Mouse (Mus musculus) lung, postnatal 14 days (tissue): ENCODE results near the gene Nr2e3.
"Not testable (repeated sequence)": the region's sequence is repeated elsewhere in the genome, so short reads cannot be mapped to it uniquely, and the experiment has no call there.

ENCODE experiments used
- DNase-seq: peaks from one replicate; pipeline ENCODE4 v3.0.0; 2021

Nr2e3 gene

GRCm38 (mm10) chr9:59949511-59949910 is 10.9 kb downstream of the Nr2e3 start:
- no peak for DNase-seq

GRCm38 (mm10) chr9:59948691-59949250 is 11.7 kb downstream of the Nr2e3 start:
- no peak for DNase-seq

GRCm38 (mm10) chr9:59948226-59948625 is 12.2 kb downstream of the Nr2e3 start:
- DNase-seq = no peak

DNA sequence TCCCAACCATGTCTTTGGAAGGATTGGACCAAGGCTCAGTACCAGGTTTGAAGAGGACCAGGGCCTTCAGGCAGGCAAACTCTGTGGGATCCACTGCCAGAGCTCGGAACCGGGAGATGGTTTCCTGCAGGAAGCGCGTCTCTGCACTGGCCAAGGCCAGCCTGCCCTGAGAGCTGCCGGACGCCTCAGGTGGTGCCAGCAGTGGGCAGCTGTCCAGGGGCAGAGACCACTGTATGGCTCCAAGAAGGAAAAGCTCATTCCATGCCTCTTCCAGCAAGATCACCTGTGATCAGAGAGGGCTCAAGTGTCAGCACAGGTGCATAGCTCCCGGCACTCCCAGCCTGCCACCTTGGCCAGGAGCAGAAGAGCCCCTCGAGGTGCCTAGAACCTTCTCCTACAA is 13.2 kb downstream of the Nr2e3 start:
- DNase-seq = no peak

GRCm38 (mm10) chr9:59945241-59945640 is 15.2 kb downstream of the Nr2e3 start:
- DNase-seq = no peak

DNA sequence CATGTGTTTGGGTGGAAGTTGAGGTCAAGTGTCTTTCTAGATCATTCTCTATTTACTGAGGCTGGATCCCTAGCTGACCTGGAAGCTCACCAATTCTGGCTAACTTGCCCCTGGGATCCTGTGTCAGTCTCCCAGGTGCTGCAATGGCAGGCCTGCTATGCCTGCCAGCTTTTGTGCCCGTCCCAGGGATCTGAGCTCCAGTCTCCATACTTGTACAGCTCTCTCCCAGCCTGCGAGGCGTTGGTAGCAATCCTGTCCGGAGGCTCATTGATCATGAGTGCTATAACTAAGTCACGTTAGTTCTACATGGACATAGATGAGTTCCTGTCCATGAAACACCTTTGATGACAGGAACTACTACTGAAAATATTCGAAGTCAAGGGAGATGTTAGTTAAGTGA is 16.6 kb downstream of the Nr2e3 start:
- DNase-seq = no peak

GRCm38 (mm10) chr9:59942501-59943085 is 17.9 kb downstream of the Nr2e3 start:
- DNase-seq = no peak

DNA sequence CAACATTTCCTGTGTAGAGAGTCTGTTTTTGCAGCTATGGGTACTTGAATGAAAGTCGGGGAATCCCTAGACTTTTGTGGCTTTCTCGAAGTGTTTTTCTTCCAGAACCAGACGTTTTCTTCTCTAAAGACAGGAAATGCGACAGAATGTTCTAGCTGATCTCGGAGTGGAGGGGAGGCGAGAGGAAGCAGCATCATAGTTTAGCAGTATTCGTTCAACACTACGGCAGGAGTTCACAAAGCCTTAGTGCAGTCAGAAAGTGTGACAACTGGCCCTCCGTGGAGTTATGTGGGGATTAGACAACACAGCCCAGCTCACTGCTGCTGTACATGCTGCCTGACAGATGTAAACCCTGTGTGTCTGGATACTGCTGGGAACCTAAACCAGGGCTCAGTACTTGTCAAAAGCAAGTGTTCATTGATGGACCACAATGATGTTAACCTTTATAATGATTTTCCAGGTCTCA is 18.5 kb downstream of the Nr2e3 start:
- no peak for DNase-seq

DNA sequence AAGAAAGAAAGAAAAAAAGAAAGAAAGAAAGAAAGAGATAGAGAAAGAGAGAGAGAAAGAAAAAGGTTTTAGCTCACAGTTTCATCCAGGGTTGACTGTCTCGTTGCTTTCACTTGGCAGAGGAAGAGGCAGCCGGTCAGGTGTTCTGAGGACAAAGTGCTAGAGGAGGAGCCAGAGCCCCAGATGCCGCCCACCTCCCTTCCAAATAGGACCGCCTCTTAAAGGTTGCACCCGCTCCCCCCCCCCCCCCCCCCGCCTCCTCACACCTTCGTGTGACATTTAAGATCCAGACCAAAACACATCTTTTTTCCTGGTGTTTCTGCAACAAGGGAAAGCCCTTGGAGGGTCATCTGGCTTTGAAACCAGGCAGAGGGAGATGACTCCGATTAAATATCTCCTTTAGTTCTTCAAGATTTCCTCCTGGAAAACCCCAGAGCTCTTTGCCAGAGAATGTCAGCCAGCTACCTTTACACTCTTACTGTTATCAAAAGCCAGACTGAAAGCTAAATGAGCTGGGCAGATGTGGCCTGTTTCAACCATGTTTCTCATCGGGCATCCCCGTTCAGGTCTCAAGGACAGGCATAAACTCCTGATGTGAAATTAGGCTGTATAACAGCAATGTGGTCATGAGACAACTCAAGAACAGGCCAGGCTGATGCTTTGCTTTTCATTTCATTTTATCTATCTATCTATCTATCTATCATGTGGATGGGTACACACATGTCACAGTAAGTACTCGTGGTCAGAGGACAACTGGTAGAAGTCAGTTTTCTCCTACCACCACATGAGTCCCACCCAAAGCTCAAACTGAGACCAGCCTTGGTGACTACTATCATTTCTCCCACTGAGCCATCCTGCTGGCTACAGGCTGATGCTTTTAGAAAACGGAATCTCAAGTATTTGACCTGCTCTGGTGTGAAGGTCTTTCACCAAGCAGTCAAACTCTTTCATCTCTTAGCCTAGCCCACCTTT is 19.3 kb downstream of the Nr2e3 start:
- no peak for DNase-seq

DNA sequence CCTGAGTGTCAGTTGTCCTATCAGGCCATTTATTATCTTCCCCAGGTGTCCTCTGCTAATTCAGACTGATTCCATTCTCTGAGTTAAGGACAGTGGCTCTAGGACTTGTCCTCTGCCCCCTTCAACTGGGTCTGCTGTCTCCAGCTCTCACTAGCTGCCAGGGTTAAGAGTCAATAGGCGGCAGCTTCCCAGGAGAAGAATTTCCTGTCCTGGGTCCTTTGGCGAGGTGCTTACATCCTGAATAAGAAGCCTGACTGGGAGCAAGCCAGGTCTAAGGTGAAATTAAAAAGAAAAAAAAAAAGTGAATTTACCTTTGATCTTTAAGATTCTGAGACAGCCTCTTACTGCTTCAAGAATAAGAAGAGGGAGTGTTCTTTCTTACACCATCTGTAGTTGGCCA is 20.8 kb downstream of the Nr2e3 start:
- no peak for DNase-seq

GRCm38 (mm10) chr9:59938529-59938928 is 21.9 kb downstream of the Nr2e3 start:
- no peak for DNase-seq

- not testable (repeated sequence) for DNase-seq
Measured at GRCm38 (mm10) chr9:59935866-59936265, 24.6 kb downstream of the Nr2e3 start.

DNA sequence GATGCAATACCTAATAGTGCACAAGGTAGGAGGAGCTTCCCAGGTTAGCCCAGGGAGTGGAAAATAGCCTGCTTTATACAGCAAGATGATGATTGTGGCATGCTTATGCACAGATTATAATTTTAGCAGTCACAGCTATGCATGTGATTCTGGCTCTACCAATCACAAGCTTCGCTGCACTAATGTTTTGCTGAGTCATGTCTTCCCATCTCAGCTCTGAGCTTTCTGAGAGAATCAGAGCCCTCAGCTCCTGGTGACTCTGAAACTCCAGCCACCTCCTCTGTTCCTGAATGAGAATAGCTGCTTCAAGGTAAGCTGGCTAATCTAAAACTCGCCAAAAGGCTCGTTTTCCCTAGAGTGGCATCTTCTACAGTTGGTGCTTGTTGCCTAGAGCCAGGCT is 30.2 kb downstream of the Nr2e3 start:
- DNase-seq = no peak

GRCm38 (mm10) chr9:59914761-59915160 is 45.7 kb downstream of the Nr2e3 start:
- no peak for DNase-seq

GRCm38 (mm10) chr9:59903382-59903781 is 57.1 kb downstream of the Nr2e3 start:
- no peak for DNase-seq
